Mouse (Mus musculus) neural tube, embryonic 15.5 days (tissue): ENCODE measurements around the gene Pigo. TPM values are rescaled to one million over a fixed set of nuclear protein-coding genes. Genes with fewer than 3 reads are reported as not detected.
A peak's percentile ranks its signal among the peaks of the same experiment; 100 is the strongest.

ENCODE experiments used
- ATAC-seq: fragments of 200-750 bp; cut with Nextera tagmentation; 2 replicates; pipeline ENCODE4 v1.8.0; 2017; ENCODE audit warnings: mild to moderate bottlenecking, moderate TSS enrichment, moderate library complexity; ENCODE audit not compliant: low FRiP score
- H3K27ac ChIP-seq: fragments of 300-500 bp; sonication (generic); replicated peaks from 2 replicates; pipeline ENCODE4 v1.5.1; 2015; ENCODE audit warnings: mild to moderate bottlenecking, inconsistent platforms
- H3K27me3 ChIP-seq: fragments of 300-500 bp; sonication (generic); replicated peaks from 2 replicates; pipeline ENCODE4 v1.6.1; 2015; ENCODE audit warnings: inconsistent platforms
- H3K36me3 ChIP-seq: fragments of 300-500 bp; sonication (generic); 2 replicates; pipeline ENCODE4 v1.6.1; 2015; ENCODE audit warnings: inconsistent platforms
- H3K4me1 ChIP-seq: fragments of 300-500 bp; sonication (generic); 2 replicates; pipeline ENCODE4 v1.6.1; 2015; ENCODE audit warnings: inconsistent platforms
- H3K4me2 ChIP-seq: fragments of 300-500 bp; sonication (generic); 2 replicates; pipeline ENCODE4 v1.6.1; 2015; ENCODE audit warnings: inconsistent platforms, mild to moderate bottlenecking, moderate library complexity
- H3K4me3 ChIP-seq: fragments of 300-500 bp; sonication (generic); replicated peaks from 2 replicates; pipeline ENCODE4 v1.5.1; 2015; ENCODE audit warnings: mild to moderate bottlenecking, inconsistent platforms
- H3K9ac ChIP-seq: fragments of 300-500 bp; sonication (generic); replicated peaks from 2 replicates; pipeline ENCODE4 v1.6.1; 2015; ENCODE audit warnings: mild to moderate bottlenecking, inconsistent platforms
- H3K9me3 ChIP-seq: fragments of 300-500 bp; sonication (generic); replicated peaks from 2 replicates; pipeline ENCODE4 v1.6.1; 2016; ENCODE audit warnings: inconsistent platforms
- WGBS: fragments of 180-500 bp; shearing (Covaris S2); methylation state at CpG from one replicate; pipeline ENCODE4 v1.1.7; 2015; ENCODE audit warnings: mixed read lengths; 5-methylcytosine and 5-hydroxymethylcytosine counted together
- polyA plus RNA-seq: library from polyadenylated mRNA; unstranded; fragments of >200 nt; fragmentation: Nextera tagmentation; extraction: Ambion mirVana; gene quantifications from 2 replicates; pipeline ENCODE4 v1.2.1, GENCODE M21; 2015

The Pigo gene
- polyA plus RNA-seq = 27.8 and 30.8 TPM in 2 replicates

- peaks cover 57% of the 10 kb centered on the region for H3K36me3 ChIP-seq
- peak; percentile 92 for ATAC-seq
- H3K9me3 ChIP-seq = no peaks in the 10 kb centered on the region
- 7% methylated on average over 42 of the region's 42 CpGs for WGBS
- peak within 1 kb of the TSS; percentile 75 for H3K4me2 ChIP-seq
- H3K27me3 ChIP-seq = no peaks in the 10 kb centered on the region
- H3K27ac ChIP-seq = peak within 1 kb of the TSS; percentile 92
- H3K9ac ChIP-seq = peak within 1 kb of the TSS; percentile 66
- peaks cover 32% of the 10 kb centered on the region for H3K4me1 ChIP-seq
- H3K4me3 ChIP-seq = peak within 1 kb of the TSS; percentile 68
These were observed at the start of gene Pigo for GRCm38 (mm10) chr4:43025084-43025960. Pigo (minus strand) TSS chr4:43025819.

- ATAC-seq = no peak
- no peaks in the 10 kb centered on the region for H3K4me1 ChIP-seq
- H3K4me3 ChIP-seq = no peak overlapping the region
- no peaks in the 10 kb centered on the region for H3K9me3 ChIP-seq
- no peak overlapping the region for H3K4me2 ChIP-seq
- H3K27ac ChIP-seq = no peak overlapping the region
- no peaks in the 10 kb centered on the region for H3K36me3 ChIP-seq
- H3K27me3 ChIP-seq = no peaks in the 10 kb centered on the region
- no peak overlapping the region for H3K9ac ChIP-seq
These were observed 49.3 kb upstream of the Pigo start for GRCm38 (mm10) chr4:43074923-43075322.

- Histone ChIP-seq H3K4me1 (0 out of 2 replicates have a peak, but pooled peaks cover 6% of the 10 kb centered on the region), H3K36me3 (no peaks in the 10 kb centered on the region), H3K9ac (no peak overlapping the region), H3K4me2 (no peak overlapping the region), H3K4me3 (no peak overlapping the region), H3K27me3 (no peaks in the 10 kb centered on the region), H3K27ac (no peak overlapping the region), H3K9me3 (no peaks in the 10 kb centered on the region)
- 94% methylated on average over 4 of the region's 4 CpGs for WGBS
- no peak for ATAC-seq
These were observed 39.9 kb upstream of the Pigo start for GRCm38 (mm10) chr4:43065471-43065870.

GRCm38 (mm10) chr4:43060286-43060685 lies 34.7 kb upstream of the Pigo start:
- no peak overlapping the region for H3K27ac ChIP-seq
- ATAC-seq = no peak
- no peaks in the 10 kb centered on the region for H3K9me3 ChIP-seq
- no peaks in the 10 kb centered on the region for H3K36me3 ChIP-seq
- WGBS = 63% methylated on average over 3 of the region's 3 CpGs
- H3K27me3 ChIP-seq = no peaks in the 10 kb centered on the region
- H3K4me1 ChIP-seq = peaks cover 19% of the 10 kb centered on the region
- peak overlapping the region; percentile 75 for H3K4me2 ChIP-seq
- H3K9ac ChIP-seq = no peak overlapping the region
- H3K4me3 ChIP-seq = 0 out of 2 replicates have a peak overlapping the region, but pooled peaks have one; percentile 82

GRCm38 (mm10) chr4:43059697-43060096 lies 34.1 kb upstream of the Pigo start:
- WGBS = 35% methylated on average over 3 of the region's 3 CpGs
- no peak for ATAC-seq
- no peak overlapping the region; the same call in 1 of the 2 replicates for H3K27ac ChIP-seq

GRCm38 (mm10) chr4:43058753-43059654 lies 33.4 kb upstream of the Pigo start, which contains the start of gene Unc13b:
Unc13b (plus strand) TSS chr4:43058953.
- Histone ChIP-seq H3K9ac (peak within 1 kb of the TSS; percentile 76), H3K27me3 (no peaks in the 10 kb centered on the region), H3K4me1 (peaks cover 19% of the 10 kb centered on the region), H3K4me3 (peak within 1 kb of the TSS; percentile 82), H3K27ac (peak within 1 kb of the TSS; percentile 86), H3K9me3 (no peaks in the 10 kb centered on the region), H3K4me2 (peak within 1 kb of the TSS; percentile 75), H3K36me3 (no peaks in the 10 kb centered on the region)
- under 1% methylated on average over 75 of the region's 90 CpGs for WGBS
- ATAC-seq = peak; percentile 97

More at GRCm38 (mm10) chr4:43059697-43060096, 34.1 kb upstream of the Pigo start:
- Histone ChIP-seq H3K4me1 (peaks cover 19% of the 10 kb centered on the region), H3K27me3 (no peaks in the 10 kb centered on the region), H3K9ac (0 out of 2 replicates have a peak overlapping the region, but pooled peaks have one; percentile 76), H3K4me2 (peak overlapping the region; percentile 75), H3K36me3 (no peaks in the 10 kb centered on the region), H3K9me3 (no peaks in the 10 kb centered on the region), H3K4me3 (peak overlapping the region; percentile 82)

- Histone ChIP-seq H3K9ac (peak overlapping the region; percentile 76; the same call in 1 of the 2 replicates), H3K36me3 (no peaks in the 10 kb centered on the region), H3K4me1 (peaks cover 19% of the 10 kb centered on the region), H3K9me3 (no peaks in the 10 kb centered on the region), H3K4me2 (peak overlapping the region; percentile 75), H3K27ac (peak overlapping the region; percentile 86), H3K27me3 (no peaks in the 10 kb centered on the region), H3K4me3 (peak overlapping the region; percentile 82)
- 16% methylated on average over 8 of the region's 8 CpGs for WGBS
- peak; percentile 32; the same call in 1 of the 2 replicates for ATAC-seq
These were observed 32.8 kb upstream of the Pigo start for GRCm38 (mm10) chr4:43058392-43058752.

- Histone ChIP-seq H3K36me3 (no peaks in the 10 kb centered on the region), H3K9ac (no peak overlapping the region), H3K4me3 (no peak overlapping the region), H3K4me1 (peaks cover 19% of the 10 kb centered on the region), H3K9me3 (no peaks in the 10 kb centered on the region), H3K27me3 (no peaks in the 10 kb centered on the region), H3K27ac (no peak overlapping the region), H3K4me2 (no peak overlapping the region)
- ATAC-seq = no peak
- WGBS = 90% methylated on average over 5 of the region's 5 CpGs
These were observed 32.0 kb upstream of the Pigo start for GRCm38 (mm10) chr4:43057654-43058053.

- Histone ChIP-seq H3K36me3 (no peaks in the 10 kb centered on the region), H3K27ac (no peak overlapping the region), H3K4me2 (no peak overlapping the region), H3K4me3 (no peak overlapping the region), H3K27me3 (no peaks in the 10 kb centered on the region), H3K9ac (no peak overlapping the region), H3K9me3 (no peaks in the 10 kb centered on the region), H3K4me1 (no peaks in the 10 kb centered on the region)
- 8% methylated on average over 4 of the region's 4 CpGs for WGBS
- ATAC-seq = no peak
These were observed 27.0 kb upstream of the Pigo start for GRCm38 (mm10) chr4:43052627-43053026.

GRCm38 (mm10) chr4:43047231-43047630 lies 21.6 kb upstream of the Pigo start:
- Histone ChIP-seq H3K4me1 (peaks cover 33% of the 10 kb centered on the region), H3K9me3 (no peaks in the 10 kb centered on the region), H3K4me2 (peak overlapping the region; percentile 11; the same call in 1 of the 2 replicates), H3K27me3 (no peaks in the 10 kb centered on the region), H3K4me3 (no peak overlapping the region), H3K27ac (no peak overlapping the region), H3K36me3 (no peaks in the 10 kb centered on the region), H3K9ac (no peak overlapping the region)
- ATAC-seq = no peak
- WGBS = 6% methylated on average over 5 of the region's 5 CpGs

- H3K4me2 ChIP-seq = peak overlapping the region; percentile 88
These were observed 21.0 kb upstream of the Pigo start for GRCm38 (mm10) chr4:43046607-43047006.

More at GRCm38 (mm10) chr4:43046607-43047006, 21.0 kb upstream of the Pigo start:
- Histone ChIP-seq H3K9ac (no peak overlapping the region), H3K36me3 (no peaks in the 10 kb centered on the region), H3K27me3 (no peaks in the 10 kb centered on the region), H3K9me3 (no peaks in the 10 kb centered on the region), H3K4me1 (peaks cover 33% of the 10 kb centered on the region), H3K27ac (no peak overlapping the region), H3K4me3 (no peak overlapping the region)
- WGBS = 63% methylated on average over 5 of the region's 5 CpGs
- ATAC-seq = no peak
